Mouse (Mus musculus) CH12.LX (cell line): Measurements from ENCODE around the gene Gm28557. TPM values are rescaled to one million over a fixed set of nuclear protein-coding genes. Genes with fewer than 3 reads are reported as not detected.

Experiments used
- DNase-seq: peaks from one replicate; pipeline ENCODE4 v3.0.0-alpha.2; 2013; ENCODE audit errors: extremely low read depth
- H3K27ac ChIP-seq: 2 replicates; pipeline ENCODE4 v1.5.1; 2012; ENCODE audit warnings: low read depth, mild to moderate bottlenecking, control low read depth, moderate library complexity; ENCODE audit not compliant: insufficient read depth
- H3K27me3 ChIP-seq: replicated peaks from 2 replicates; pipeline ENCODE3; 2012; ENCODE audit warnings: inconsistent platforms
- H3K36me3 ChIP-seq, 2 experiments: replicated peaks in 1 of 2; 2 replicates each; pipeline versions ENCODE3 to v1.6.1; 2012; ENCODE audit warnings: inconsistent platforms in 1 of 2, low read length in 1 of 2, mild to moderate bottlenecking in 1 of 2, mixed read lengths in 1 of 2, moderate library complexity in 1 of 2; ENCODE audit not compliant: control insufficient read depth in 1 of 2, insufficient read depth in 1 of 2
- H3K4me1 ChIP-seq, 2 experiments: 2 replicates each; pipeline ENCODE4 v1.6.1; 2012; ENCODE audit warnings: inconsistent platforms in 1 of 2, moderate library complexity in 1 of 2; ENCODE audit not compliant: insufficient read depth in 2 of 2, control insufficient read depth in 1 of 2
- H3K4me2 ChIP-seq: 2 replicates; pipeline ENCODE4 v1.6.1; 2012; ENCODE audit warnings: low read depth, mild to moderate bottlenecking, control low read depth; ENCODE audit not compliant: poor library complexity, insufficient read depth, severe bottlenecking
- H3K4me3 ChIP-seq, 3 experiments: fragments of 150-350 bp in 1 of 3; sonication (generic) in 1 of 3; replicated peaks in 1 of 3; 2 replicates each; pipeline versions ENCODE3 to v1.5.1; 2011 to 2012; ENCODE audit warnings: low read depth in 2 of 3, low read length in 2 of 3, mild to moderate bottlenecking in 2 of 3, moderate library complexity in 2 of 3, control low read depth in 1 of 3, improper control_type of control experiment in 1 of 3, inconsistent platforms in 1 of 3, mixed read lengths in 1 of 3; ENCODE audit not compliant: poor library complexity in 1 of 3
- H3K79me2 ChIP-seq: replicated peaks from 2 replicates; pipeline ENCODE4 v1.6.1; 2012; ENCODE audit warnings: mild to moderate bottlenecking, moderate library complexity; ENCODE audit not compliant: control insufficient read depth, poor library complexity, insufficient read depth, severe bottlenecking; ENCODE audit errors: extremely low read depth
- H3K9ac ChIP-seq: 2 replicates; pipeline ENCODE4 v1.6.1; 2012; ENCODE audit warnings: low read depth, mild to moderate bottlenecking, control low read depth, moderate library complexity; ENCODE audit not compliant: insufficient read depth
- H3K9me3 ChIP-seq: replicated peaks from 2 replicates; pipeline ENCODE3; 2012; ENCODE audit warnings: low read length, inconsistent platforms, mixed read lengths
- BHLHE40 ChIP-seq: IDR thresholded peaks from 2 replicates; pipeline ENCODE4 v1.6.1; 2011; ENCODE audit warnings: mild to moderate bottlenecking, low read depth, low read length, improper control_type of control experiment
- HCFC1 ChIP-seq: IDR thresholded peaks from 2 replicates; pipeline ENCODE4 v1.6.1; 2012; ENCODE audit warnings: low read depth, mild to moderate bottlenecking, inconsistent platforms, low read length, improper control_type of control experiment
- IRF4 ChIP-seq: IDR thresholded peaks from 2 replicates; pipeline ENCODE4 v1.6.1; 2014; ENCODE audit warnings: low read depth, mild to moderate bottlenecking, inconsistent platforms, low read length, improper control_type of control experiment
- MAZ ChIP-seq: IDR thresholded peaks from 2 replicates; pipeline ENCODE4 v1.6.1; 2012; ENCODE audit warnings: low read depth, mild to moderate bottlenecking, inconsistent platforms, low read length, improper control_type of control experiment, moderate library complexity
- MEF2A ChIP-seq: IDR thresholded peaks from 2 replicates; pipeline ENCODE4 v1.6.1; 2014; ENCODE audit warnings: low read depth, mild to moderate bottlenecking, inconsistent platforms, low read length, improper control_type of control experiment, borderline replicate concordance
- MYC ChIP-seq: IDR thresholded peaks from 2 replicates; pipeline ENCODE4 v1.6.1; 2011; ENCODE audit warnings: low read depth, mild to moderate bottlenecking, improper control_type of control experiment, low read length
- PAX5 ChIP-seq: IDR thresholded peaks from 2 replicates; pipeline ENCODE4 v1.6.1; 2012; ENCODE audit warnings: low read length, inconsistent platforms, mixed read lengths
- RCOR1 ChIP-seq: conservative IDR thresholded peaks from 2 replicates; pipeline ENCODE4 v1.6.1; 2012; ENCODE audit warnings: low read depth, mild to moderate bottlenecking, inconsistent platforms, low read length, improper control_type of control experiment
- TCF12 ChIP-seq: IDR thresholded peaks from 2 replicates; pipeline ENCODE4 v1.6.1; 2014; ENCODE audit warnings: low read depth, mild to moderate bottlenecking, inconsistent platforms, low read length, improper control_type of control experiment
- UBTF ChIP-seq: IDR thresholded peaks from 2 replicates; pipeline ENCODE4 v1.6.1; 2012; ENCODE audit warnings: low read depth, mild to moderate bottlenecking, inconsistent platforms, low read length, improper control_type of control experiment, moderate library complexity
- USF1 ChIP-seq: IDR thresholded peaks from 2 replicates; pipeline ENCODE4 v1.6.1; 2014; ENCODE audit warnings: low read depth, mild to moderate bottlenecking, inconsistent platforms, low read length, improper control_type of control experiment
- USF2 ChIP-seq: conservative IDR thresholded peaks from 2 replicates; pipeline ENCODE4 v1.6.1; 2011; ENCODE audit warnings: low read depth, low read length, improper control_type of control experiment
- ZC3H11A ChIP-seq: IDR thresholded peaks from 2 replicates; pipeline ENCODE4 v1.6.1; 2012; ENCODE audit warnings: low read depth, mild to moderate bottlenecking, inconsistent platforms, low read length, improper control_type of control experiment
- ZKSCAN1 ChIP-seq: IDR thresholded peaks from 2 replicates; pipeline ENCODE4 v1.6.1; 2012; ENCODE audit warnings: low read depth, inconsistent platforms, low read length, improper control_type of control experiment, borderline replicate concordance
- ZMIZ1 ChIP-seq: IDR thresholded peaks from 2 replicates; pipeline ENCODE4 v1.6.1; 2012; ENCODE audit warnings: low read depth, mild to moderate bottlenecking, inconsistent platforms, low read length, improper control_type of control experiment
- dilution Hi-C: fragments of 300-500 bp; cut with MboI; formaldehyde crosslinking; loops from 2 replicates; pipeline ENCODE4 v1.14.3; 2020; ENCODE audit warnings: low sequenced_read_pairs; ENCODE audit not compliant: extremely low pct_unique_long_range_greater_than_20kb, extremely low pct_ligation_motif_present
- in situ Hi-C: fragments of 300-500 bp; cut with MboI; formaldehyde crosslinking; loops from 3 replicates; pipeline ENCODE4 v1.14.3; 2019; ENCODE audit warnings: low sequenced_read_pairs, low pct_ligation_motif_present, low pct_unique_long_range_greater_than_20kb, mixed read lengths
- polyA plus RNA-seq: library from polyadenylated mRNA; unstranded; fragments of >175 nt; gene quantifications from 2 replicates; pipeline ENCODE4 v1.2.1, GENCODE M21; 2012; ENCODE audit warnings: low read depth; ENCODE audit not compliant: insufficient read length
- total RNA-seq, 2 experiments: library from RNA; depleted of rRNA; stranded (reverse); fragments of 300-350 nt in 1 of 2; fragments of >200 nt in 1 of 2; gene quantifications; 2 replicates each; pipeline ENCODE4 v1.2.3; 2012 to 2014

Gene Gm28557
- total and polyA plus RNA-seq, 3 experiments: 1.6 to 3.4 (median 2.9) TPM

GRCm38 (mm10) chr13:67077244-67077643 is 31.2 kb downstream of the Gm28557 start:
- peaks cover 0 to 14% of the 10 kb centered on the region in 2 experiments; a peak in 2 of 4 replicates for H3K4me1 ChIP-seq
- peaks cover 3% of the 10 kb centered on the region for H3K9me3 ChIP-seq
- H3K36me3 ChIP-seq: peaks cover 11 to 41% of the 10 kb centered on the region in 2 experiments
- dilution Hi-C loops (no loop called here), in situ Hi-C loops (no loop called here)
- no peaks in the 10 kb centered on the region for H3K27me3 ChIP-seq
- H3K9ac ChIP-seq: no peak overlapping the region
- no peak overlapping the region for H3K4me3 ChIP-seq
- no peak for DNase-seq
- no peak overlapping the region for H3K4me2 ChIP-seq
- no peak for TF ChIP-seq MAZ
- no peak for TF ChIP-seq USF2
- TF ChIP-seq MYC: no peak
- no peak for TF ChIP-seq USF1
- no peak for TF ChIP-seq UBTF
- H3K79me2 ChIP-seq: no peaks in the 10 kb centered on the region; the same call in 1 of the 2 replicates
- H3K27ac ChIP-seq: no peak overlapping the region

DNA sequence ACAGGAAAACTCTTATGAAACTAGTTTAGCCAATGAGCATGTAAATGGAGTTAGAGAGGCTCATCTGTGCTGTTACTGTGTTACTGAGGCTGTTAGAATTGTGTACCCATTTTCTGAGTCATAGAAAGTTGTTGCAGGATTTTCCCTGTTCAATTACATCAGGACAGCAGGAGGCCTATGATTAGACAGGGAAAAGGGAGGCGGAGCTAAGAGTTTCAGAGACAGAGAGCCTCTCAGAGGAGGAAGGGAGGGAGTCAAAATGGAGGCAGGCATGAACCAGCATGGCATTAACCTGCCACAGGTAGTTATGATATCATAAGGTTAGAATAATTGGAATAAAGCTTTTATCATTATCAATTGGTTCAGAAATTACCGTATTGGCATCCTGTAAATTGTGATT is 35.6 kb downstream of the Gm28557 start:
- Histone ChIP-seq H3K4me2 (no peak overlapping the region), H3K36me3 (peaks cover 20 to 51% of the 10 kb centered on the region in 2 experiments), H3K27ac (no peak overlapping the region), H3K9ac (no peak overlapping the region), H3K27me3 (no peaks in the 10 kb centered on the region), H3K9me3 (peaks cover 16% of the 10 kb centered on the region), H3K4me3 (no peak overlapping the region), H3K4me1 (no peaks in the 10 kb centered on the region), H3K79me2 (no peaks in the 10 kb centered on the region)
- in situ Hi-C loops (no loop called here), dilution Hi-C loops (no loop called here)
- TF ChIP-seq RCOR1 (no peak), ZMIZ1 (no peak), USF2 (no peak), MEF2A (no peak), HCFC1 (no peak), BHLHE40 (no peak), ZC3H11A (no peak), IRF4 (no peak), ZKSCAN1 (no peak), PAX5 (no peak), TCF12 (no peak)
- no peak for DNase-seq
